Mouse (Mus musculus) layer of hippocampus, adult 9-11 months (tissue): Measurements from ENCODE around the gene Kcnd3.
A peak's percentile ranks its signal among the peaks of the same experiment; 100 is the strongest.

ENCODE experiments used
- DNase-seq: peaks from one replicate; pipeline ENCODE4 v3.0.0; 2022

Gene Kcnd3

DNA sequence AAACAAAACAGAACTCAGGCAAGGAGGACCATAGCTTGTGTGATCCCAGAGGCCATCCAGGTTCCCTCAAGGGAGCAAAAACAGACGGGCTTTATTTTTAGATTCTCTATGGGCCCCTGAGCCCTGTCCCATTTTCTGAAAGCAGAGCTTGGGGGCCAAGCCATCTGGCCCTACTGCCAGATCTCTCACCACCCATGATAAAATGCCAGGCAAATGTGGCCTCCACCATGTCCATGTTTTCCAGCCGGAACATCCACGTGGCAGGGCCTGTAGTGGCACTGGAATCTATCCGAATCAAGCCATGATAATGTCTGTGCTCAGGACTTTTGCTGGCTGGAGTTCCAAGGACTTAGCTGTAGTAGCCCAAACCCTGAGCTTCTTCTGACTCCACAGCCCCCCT is 148.4 kb downstream of the Kcnd3 start:
- no peak for DNase-seq

DNA sequence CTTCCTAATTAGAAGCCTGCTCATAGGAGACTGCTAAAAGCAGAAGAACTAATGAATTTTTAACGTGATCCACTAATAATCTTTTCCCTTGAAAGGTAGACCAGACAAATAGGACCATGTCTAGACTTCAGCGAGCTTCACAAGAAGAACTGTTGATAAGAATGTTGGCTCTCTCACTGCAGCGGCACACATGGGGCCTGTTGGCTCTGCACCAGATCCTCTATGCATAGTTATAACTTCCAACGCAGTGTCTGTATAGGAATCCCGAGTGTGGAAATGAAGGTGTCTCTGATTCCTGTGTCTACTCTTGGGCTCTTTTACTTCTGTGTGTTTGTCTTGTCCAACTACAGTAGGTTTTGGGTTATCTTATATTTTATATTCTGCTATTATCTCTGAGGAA is 150.8 kb downstream of the Kcnd3 start:
- no peak for DNase-seq

DNA sequence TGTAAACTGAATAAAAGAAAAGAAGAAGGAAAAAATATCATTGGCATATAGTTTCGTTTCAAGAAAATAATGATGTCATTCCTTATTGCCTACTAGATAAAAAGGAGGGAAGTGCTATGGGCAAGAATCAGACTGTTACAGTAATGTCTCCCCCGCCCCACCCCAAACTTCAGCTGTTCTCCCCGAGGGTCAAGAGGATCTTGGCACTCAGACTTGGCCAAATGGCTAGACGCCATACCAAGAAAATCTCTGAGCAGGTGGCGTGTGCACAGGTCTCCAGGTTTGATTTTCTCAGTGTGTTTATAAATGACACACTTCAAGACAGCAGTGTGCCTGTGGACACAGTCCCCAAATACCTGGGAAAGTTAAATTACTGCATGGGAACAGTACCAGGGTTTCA is 153.6 kb downstream of the Kcnd3 start:
- no peak for DNase-seq

DNA sequence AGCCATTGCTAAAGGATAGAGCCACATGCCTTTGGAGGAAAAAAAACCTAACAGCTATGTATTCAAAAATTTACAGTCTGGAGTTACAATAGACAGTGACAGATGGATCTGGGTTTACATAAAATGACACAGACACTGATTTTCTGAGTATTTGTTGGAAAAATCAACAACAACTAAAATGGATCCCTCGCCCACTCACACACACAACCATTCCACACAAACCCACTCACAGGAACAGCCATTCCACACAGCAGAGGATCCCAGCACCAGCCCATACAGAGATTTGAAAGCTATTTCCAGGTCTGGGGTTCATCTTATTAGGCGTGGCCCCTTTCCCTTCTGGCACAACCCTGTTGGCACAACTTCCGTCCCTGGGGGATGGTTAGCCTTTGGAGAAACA is 156.7 kb downstream of the Kcnd3 start:
- DNase-seq = peak; percentile 66

DNA sequence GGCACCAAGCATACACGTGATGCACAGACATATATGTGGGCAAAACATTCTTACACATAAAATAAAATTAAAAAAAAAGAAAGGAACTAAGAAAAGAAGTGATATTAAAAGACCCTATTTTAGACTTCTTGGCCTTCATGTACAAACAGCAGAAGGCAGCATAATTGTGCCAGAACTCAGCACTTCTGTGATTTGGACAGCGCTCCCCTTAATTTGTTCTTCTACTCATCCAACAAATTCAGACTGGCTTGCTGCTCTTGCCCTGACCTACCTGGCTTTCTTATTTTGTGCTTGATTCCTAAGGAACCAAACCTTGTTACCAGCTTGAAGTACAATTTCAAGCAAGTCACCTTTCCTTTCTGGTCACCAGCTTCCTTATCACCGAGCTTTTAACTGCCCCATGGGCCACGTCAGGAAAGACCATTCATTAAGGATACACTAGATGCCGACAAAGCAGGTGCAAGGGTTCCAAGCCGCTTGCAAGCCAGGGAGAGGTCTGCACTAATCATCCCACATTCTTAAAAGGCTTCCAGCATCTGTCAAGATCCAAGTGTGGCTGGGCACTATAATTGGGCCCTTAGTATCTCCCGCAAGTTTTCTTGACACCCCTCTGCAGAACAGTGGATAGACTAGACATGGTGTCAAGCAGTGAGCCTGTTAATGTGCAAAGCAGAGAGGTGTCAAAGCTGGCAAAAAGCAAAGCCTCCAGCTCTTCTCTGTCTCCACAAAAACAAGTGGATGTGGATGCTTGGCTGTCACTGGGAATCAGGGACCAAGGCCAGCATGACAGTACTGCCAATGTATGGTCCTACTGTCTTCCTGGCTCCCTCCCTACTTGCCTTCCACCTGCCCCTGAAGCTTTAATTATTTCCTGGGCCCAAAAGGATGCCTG is 159.6 kb downstream of the Kcnd3 start:
- no peak for DNase-seq

DNA sequence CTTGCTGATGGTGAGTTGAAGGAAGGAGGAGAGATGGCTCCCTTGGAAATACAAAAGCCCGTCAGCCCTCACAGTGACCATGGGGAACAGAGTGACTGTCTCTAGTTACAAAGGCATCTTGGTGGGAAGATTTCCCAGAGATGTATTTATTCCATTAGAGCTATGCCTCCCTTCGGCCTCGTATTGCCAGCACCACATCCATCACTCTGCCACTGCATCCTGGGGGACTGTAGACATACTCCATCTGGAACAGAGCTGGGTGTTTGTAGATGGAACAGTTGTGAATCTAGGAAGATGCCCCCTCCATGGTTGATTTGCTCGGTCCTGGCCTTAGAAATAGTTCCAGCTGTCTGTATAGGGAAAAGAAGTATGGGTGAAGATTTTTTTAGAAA is 160.3 kb downstream of the Kcnd3 start:
- no peak for DNase-seq

DNA sequence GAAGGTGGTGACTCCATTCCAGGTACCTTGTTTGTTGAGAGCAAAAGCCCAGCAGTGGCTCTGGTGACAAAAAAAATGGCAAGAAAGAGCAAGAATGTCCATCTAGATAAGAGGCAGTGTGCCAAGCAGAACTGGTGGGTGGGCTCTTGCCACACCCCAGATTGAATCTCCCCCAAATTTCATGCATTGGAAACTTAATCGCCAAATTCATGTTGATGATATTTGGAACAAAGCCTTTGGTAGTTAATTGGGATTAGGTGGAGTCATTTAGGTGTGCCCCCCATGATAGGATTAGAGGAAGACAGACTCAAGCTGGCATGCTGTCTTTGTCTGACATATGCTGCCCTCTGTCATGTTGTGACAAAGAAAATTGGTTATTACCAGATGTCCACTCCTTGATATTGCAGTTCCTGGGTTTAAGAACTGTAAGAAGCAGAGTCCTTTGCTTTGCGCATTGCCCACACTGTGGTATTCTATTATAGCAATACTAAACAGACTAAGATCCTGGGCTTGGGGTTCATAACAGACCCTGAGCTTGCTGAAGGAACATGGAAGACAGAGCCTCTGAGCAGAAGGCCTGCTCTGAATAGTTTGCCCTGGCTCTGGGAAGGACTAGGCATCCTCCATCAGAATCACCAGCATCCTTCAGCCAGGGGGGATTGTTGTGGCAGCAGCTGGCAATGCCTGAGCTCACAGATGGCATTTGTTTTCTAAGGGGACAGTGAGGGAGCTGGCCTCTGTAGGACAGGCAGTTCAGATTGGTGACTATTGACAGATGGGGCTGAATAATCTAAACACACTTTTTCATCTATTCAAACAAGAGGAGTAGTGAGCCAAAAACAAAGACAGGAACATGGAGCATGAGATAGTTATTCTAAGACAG is 165.0 kb downstream of the Kcnd3 start:
- DNase-seq = no peak

DNA sequence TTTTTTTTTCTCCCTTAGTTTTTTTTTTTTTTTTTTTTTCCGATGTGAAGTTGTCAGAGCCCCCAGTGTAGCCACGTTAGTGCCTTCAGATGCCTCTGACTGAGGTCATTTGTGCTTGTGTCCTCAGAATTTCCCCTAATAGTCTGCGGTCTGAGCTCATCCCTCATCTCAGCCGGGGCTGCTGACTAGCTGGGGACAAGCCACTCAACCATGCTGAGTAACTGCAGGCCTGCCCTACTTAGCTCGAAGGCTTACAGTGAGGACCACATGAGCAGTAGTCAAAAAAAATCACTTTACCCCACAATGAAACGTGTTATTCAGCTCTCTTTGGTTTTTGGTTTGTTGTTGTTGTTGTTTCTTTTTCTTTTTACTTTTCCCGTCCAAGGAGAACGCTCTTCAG is 169.0 kb downstream of the Kcnd3 start:
- no peak for DNase-seq

DNA sequence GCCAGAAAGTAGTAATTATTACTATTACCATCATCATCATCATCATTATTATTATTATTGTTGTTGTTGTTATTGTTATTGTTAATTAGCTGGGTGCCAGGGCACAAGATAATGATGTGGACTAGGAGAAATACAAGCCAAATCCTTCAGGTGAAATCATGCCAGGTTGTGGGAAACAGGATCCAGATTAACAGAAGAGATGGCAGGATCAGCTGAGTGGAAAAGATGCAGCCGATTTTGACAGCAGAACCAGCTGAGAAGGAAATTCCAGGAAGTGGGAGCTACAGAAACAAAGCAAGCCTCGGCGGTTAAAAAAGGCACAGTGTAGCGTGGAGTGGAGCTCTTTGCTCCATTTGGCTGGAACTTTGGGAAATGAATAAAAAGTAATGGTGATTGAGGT is 171.0 kb downstream of the Kcnd3 start:
- DNase-seq = no peak

DNA sequence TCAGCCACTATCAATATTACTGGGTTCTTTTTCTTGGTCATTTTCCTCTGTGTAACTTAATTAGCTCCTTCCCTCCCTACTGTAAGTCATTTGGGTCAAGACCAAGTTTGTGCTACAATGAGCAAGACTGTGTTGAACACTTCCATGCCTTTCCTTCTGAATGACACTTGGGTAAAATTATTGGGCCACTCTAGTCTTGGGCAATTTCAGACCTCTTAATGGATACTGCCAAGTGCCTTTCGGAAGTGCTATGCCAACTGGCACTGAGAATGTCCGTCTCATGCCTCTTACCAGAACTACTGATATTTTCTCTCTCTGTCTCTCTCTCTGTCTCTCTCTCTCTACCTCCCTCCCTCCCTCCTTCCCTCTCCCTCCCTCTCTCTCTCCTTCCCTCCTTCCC is 173.8 kb downstream of the Kcnd3 start:
- DNase-seq = no peak

DNA sequence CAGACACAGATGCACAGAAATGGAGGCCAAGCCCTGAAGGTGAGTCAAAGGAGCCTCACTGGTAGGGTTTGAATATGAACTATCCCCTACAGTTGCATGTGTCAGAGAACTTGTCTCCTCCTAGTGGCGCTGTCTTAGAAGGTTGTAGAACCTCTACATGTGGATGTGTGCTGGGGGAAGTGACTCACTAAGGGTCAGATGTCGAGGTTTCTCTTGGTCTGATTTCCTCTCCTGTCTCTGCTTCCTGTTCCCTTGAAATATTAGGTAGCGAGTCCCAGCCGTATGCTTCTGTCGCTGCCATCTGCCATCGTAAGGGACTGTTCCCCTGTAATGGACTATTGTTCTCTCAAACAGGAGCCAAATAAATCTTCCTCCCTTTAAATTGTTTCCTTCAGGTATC is 175.1 kb downstream of the Kcnd3 start:
- no peak for DNase-seq

DNA sequence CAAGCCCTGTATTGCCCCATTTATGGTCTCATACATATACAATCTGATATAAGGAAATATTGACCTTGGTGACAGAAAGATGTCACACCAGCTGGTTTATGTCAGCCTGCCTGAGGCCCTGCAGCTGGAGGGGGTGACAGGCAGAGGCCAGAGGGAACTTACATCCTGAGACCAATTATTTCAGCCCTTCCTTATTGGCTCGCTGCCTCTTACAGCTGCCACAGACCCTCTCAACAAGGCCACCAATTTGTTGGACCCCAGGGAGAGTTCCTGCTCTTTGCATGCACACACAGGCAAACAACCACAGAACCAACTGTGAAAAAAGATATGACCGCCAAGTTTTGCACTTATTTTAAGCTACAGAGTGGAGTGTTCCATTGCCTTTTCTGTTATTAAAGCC is 180.2 kb downstream of the Kcnd3 start:
- DNase-seq = no peak

DNA sequence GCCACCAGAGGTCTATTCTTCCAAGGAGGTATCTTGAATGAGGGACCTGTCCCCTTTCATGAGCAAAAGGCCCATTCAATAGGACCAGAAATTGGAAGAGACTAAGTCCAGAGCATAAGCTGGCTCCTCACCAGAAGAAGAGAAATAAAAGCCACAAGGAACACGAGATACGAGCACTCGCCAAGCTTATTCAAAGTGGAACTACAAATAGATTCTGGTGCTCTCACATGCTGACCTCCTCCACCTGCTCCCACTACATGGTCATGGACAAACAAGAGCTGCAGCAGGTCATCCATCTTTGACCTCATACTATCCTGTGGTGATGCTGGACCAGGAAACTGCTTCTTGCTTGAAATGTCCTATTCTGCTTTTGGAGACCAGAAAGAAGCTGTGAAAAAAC is 180.9 kb downstream of the Kcnd3 start:
- DNase-seq = no peak

DNA sequence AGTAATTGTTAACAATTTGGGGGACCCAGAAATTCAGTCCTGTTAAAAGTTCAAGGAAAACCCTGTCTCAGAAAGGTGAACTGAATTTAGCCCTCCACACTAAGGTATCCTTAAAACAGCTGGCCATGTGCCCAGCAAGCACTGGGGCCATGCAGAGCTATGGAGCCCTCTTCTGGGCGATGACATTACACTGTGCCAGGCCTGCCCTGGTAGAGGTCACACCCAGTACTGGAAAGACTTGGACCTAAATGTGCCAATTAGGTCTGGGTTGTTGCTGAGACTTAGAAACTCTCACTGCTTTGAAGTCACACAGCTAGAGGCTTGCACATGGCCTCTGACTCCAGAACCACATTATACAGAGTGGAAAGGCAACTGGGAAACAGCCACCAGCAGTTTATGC is 190.1 kb downstream of the Kcnd3 start:
- DNase-seq = peak; percentile 35

DNA sequence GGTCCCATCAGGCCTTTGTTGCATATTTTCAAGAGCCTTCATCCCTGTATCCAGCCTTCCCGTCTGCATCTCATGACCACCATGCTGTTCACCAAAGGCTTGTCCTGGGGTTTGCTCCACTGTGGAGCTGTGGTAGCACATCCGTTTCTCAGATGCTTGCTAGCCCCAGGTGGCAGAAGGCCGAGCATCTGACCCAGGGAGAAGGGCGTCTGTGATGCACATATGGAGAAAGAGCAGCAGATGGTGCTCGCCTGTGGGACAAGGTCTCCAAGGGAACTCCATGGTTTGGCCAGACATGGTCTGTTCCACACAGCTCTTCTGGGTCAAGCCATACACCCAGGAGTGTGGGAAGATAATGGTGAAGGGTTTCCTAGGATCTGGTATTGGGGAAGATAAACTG is 191.4 kb downstream of the Kcnd3 start:
- no peak for DNase-seq

DNA sequence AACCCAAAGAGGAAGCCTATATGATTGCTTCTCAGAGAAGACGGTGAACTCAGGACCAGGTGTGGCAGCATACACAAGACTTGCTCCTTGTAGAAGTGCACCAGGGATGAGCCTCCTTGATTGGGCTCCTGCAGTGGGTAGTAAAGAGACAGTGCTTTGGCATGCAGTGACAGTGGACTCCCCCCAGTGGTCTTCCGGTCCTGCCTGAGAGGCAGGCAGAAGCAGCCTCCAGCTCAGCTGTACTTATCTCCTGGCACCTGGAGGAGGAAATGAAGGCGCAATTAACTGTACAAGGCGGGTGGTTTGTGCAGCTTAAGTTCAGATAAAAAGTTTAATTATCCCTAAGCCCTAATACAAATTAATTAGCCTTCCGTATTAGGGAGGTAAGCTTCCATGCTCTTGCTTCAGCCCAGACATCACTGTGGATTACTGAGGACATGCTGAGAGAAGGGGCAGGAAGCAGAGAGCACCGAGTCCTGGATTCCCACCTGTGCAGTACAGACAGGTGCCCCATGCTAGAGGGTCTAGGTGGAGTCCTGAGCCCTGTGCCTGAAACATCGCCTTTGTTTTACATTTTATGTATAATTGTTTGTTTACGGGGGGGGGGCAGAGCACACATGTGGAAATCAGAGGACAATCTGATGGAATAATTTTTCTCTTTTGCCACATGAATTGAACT is 196.9 kb downstream of the Kcnd3 start:
- no peak for DNase-seq

DNA sequence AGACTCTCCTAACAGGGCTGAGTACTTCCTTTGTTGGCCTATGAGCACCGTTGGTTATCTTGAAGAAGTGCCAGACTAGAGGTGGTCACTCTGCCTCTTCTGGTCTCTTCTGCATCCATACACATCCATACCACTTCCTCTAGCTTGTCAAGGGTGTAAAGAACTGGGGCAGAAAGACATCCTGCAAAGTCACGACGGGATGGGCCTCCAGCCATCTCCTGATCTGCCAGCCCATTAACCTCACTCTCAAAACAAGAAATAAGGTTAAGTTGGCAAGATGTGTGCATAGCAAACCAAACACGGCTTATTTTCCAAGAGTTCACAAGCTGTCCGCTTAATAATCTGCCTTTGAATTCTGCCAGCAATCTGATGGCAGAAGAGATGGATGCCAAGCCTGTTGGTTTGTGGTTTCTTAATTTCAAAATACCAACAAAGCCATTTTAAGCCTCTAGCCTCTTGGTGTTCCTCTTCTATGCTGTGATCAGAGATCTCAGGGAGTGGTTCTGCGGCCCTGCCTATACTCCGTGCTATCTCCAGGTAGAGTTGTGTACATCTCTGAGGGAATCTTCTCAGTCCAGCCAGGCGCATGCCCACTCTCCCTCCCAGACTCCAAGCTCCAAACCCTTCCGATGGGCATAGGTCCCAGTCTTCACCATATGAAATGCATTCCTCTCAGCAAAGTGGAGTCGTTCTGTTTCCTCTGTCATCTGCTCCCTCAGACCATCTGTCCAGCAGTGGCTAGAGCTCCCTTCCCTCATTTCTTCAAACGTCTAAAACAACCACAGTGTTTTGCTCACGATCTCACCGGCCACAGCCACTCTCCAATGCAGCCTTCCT is 201.6 kb downstream of the Kcnd3 start:
- peak; percentile 28 for DNase-seq

DNA sequence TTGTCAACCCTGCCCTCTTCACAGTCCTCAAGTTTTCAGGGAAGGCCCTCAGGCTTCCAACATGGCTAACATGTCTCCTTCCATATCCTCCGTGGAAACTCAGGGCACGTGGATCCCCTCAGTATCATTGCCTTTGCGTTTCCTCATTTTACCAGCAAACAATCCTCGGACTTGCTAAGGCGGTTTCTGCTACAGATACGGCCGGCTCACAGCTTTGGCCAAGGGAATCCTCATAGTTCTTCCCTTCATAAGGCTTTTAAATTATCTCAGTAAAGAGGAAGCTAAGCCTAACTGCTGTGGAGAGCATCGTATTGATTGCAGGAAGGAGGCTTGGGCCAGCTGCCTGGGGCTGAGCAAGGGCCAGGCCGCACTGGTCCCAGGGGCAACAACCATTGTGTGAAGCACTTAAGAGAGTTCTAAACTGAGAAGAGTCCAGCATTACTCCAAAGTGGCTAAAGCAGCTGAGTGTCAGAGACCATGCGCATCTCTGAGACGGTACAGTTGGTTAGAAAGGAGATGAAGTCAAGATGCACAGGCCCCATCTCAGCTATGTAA is 203.0 kb downstream of the Kcnd3 start:
- no peak for DNase-seq

DNA sequence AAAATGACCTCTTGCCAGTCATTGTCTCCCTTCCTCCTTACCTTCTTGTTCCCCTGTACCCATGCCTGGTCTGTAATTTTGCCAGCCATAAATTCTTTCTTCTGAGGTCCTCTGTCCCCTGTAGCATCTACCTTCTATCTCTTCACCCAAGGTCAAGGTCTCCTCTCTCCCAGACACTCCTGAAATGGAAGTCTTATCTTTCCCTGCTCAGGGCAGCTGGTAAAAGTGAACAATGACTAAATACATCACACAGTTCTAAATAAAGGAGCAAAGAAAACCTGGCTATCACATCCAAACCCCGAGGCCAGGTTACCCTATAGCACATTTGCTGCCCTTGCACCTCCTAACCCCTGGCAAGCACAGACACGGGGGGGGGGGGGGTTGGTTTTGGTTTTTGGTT is 208.4 kb downstream of the Kcnd3 start:
- no peak for DNase-seq

DNA sequence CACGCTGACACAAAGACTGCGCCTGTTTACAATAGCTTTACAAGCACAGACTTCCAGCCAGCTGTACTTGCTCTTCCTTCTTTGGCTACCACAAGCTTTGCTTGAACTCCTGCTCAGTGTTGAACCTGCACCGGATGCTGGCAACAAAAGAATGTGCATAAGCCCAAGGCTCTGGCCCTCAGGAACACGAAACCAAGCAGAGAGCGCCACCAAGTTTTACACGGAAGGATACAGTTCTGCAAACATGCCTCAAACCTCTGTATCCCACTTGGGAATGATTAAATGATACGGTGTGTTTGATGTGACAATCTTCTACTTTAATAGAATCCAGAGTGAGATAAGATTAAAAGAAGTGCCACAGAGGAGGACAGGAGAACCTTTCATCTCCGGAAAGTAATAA is 210.9 kb downstream of the Kcnd3 start:
- DNase-seq = no peak

DNA sequence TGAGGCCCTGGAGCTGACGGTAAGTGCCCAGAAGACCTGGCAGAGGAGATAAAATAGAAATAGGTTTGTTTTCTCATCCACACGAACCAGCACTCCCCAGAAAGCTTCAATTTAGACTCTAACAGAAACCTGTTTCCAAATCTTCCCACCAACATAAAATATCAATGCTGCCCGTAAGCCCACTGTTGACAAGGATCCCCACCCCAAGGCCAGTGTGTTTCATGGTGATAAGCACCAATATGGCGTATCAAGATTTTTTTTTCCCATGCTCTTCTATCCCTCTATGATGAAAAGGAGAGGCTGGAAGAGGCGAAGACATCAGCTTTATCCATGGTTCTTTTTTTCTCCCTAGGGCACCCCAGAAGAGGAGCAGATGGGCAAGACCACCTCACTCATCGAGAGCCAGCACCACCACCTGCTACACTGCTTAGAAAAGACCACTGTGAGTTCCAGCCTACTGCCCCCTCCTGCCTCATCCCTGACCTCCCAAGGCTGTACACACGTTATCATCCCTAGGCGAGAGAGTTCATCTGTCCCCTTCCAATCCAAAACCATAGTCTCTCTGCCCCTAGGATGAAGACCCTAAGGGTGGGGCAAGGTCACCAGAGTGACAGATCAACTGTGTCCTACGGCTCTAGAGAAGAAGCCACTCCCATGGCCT is 213.1 kb downstream of the Kcnd3 start:
- DNase-seq = no peak
